In the genomic region with DNA sequence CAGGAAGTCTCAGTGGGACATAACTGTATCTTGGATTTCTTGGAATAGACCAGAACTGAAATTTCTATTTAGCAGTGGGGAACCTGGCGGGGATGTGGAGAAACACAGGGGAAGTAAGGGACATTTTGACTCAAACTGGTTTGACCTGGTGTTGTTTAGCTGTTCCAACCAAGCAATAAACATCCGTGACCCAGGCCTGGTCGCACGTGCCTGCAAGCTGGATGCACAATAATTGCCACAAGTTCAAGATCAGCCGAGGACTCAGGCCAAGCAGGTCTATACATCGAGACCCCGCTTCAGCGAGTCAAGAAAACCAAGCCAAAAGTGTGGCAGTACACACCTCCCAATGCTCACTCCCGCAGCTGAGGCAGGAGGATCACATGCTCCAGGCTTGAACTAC, we compare ENCODE assay signal across 9 mouse cellular contexts. TPM values are rescaled to one million over a fixed set of nuclear protein-coding genes. Genes with fewer than 3 reads are reported as not detected.
DNase-seq lines count a peak whose midpoint lies in the region; ATAC-seq lines count a peak whose summit lies in the region.
"Had no signal": no experiment of that assay in that cellular context is flagged by ENCODE, and none has a peak within 500 bp of the region (broad histone marks: within the 10 kb centered on the region; RNA-seq: fewer than 3 reads in every experiment).

No protein-coding gene starts in this region.

- no peak overlapping the region for H3K27ac ChIP-seq in kidney, embryonic 16.5 days (ENCODE audit: low read length)
- H3K27ac ChIP-seq in forebrain, embryonic 10.5 days = peak overlapping the region; percentile 62; the same call in 1 of the 2 replicates
- no peak overlapping the region for H3K27ac ChIP-seq in intestine, embryonic 16.5 days (ENCODE audit: low read length)
- H3K27ac ChIP-seq in neural tube, embryonic 14.5 days (ENCODE audit: low read depth, low read length) = 0 out of 2 replicates have a peak overlapping the region, but pooled peaks have one; percentile 10
- H3K27ac ChIP-seq: heart, adult 2 months had no signal

- no peaks in the 10 kb centered on the region for H3K9me3 ChIP-seq in kidney, embryonic 16.5 days (ENCODE audit: low read length)
- H3K9me3 ChIP-seq in forebrain, embryonic 10.5 days = 0 out of 2 replicates have a peak, but pooled peaks cover 5% of the 10 kb centered on the region
- no peaks in the 10 kb centered on the region for H3K9me3 ChIP-seq in intestine, embryonic 16.5 days (ENCODE audit: control insufficient read depth, low read length)
- H3K9me3 ChIP-seq in neural tube, embryonic 14.5 days (ENCODE audit: control insufficient read depth, low read length) = no peaks in the 10 kb centered on the region

- WGBS in kidney, embryonic 16.5 days = 46% methylated on average over 9 of the region's 9 CpGs
- 59% methylated on average over 9 of the region's 9 CpGs for WGBS in forebrain, embryonic 10.5 days
- WGBS in intestine, embryonic 16.5 days = 52% methylated on average over 9 of the region's 9 CpGs
- WGBS in neural tube, embryonic 14.5 days = 54% methylated on average over 9 of the region's 9 CpGs

- 0 out of 2 replicates have a peak, but pooled peaks cover 3% of the 10 kb centered on the region for H3K4me1 ChIP-seq in kidney, embryonic 16.5 days (ENCODE audit: insufficient read depth, low read length)
- H3K4me1 ChIP-seq in forebrain, embryonic 10.5 days = peaks cover 15% of the 10 kb centered on the region
- H3K4me1 ChIP-seq in intestine, embryonic 16.5 days (ENCODE audit: control insufficient read depth, insufficient read depth, low read length) = peaks cover 4% of the 10 kb centered on the region; the same call in 1 of the 2 replicates
- H3K4me1 ChIP-seq in neural tube, embryonic 14.5 days (ENCODE audit: control insufficient read depth, insufficient read depth, low read length) = no peaks in the 10 kb centered on the region; the same call in 1 of the 2 replicates

- ATAC-seq in kidney, embryonic 16.5 days (ENCODE audit: low FRiP score, low TSS enrichment) = peak; percentile 1; the same call in 1 of the 2 replicates
- no peak for ATAC-seq in intestine, embryonic 16.5 days
- no peak for ATAC-seq in neural tube, embryonic 14.5 days (ENCODE audit: low read depth)
- no peak for ATAC-seq in inflammation-experienced regulatory T-cells, adult 6 months

- peak overlapping the region; percentile 29; the same call in 1 of the 2 replicates for H3K4me2 ChIP-seq in kidney, embryonic 16.5 days (replicated peaks; ENCODE audit: low read depth, low read length)
- peak overlapping the region; percentile 36; the same call in 1 of the 2 replicates for H3K4me2 ChIP-seq in intestine, embryonic 16.5 days (ENCODE audit: low read depth, low read length)
- 0 out of 2 replicates have a peak overlapping the region, but pooled peaks have one; percentile 30 for H3K4me2 ChIP-seq in neural tube, embryonic 14.5 days (ENCODE audit: low read depth, low read length)

- no peak overlapping the region for H3K9ac ChIP-seq in kidney, embryonic 16.5 days (replicated peaks; ENCODE audit: low read length)
- peak overlapping the region; percentile 36; the same call in 1 of the 2 replicates for H3K9ac ChIP-seq in intestine, embryonic 16.5 days (ENCODE audit: low read depth, low read length)
- H3K9ac ChIP-seq in neural tube, embryonic 14.5 days (replicated peaks; ENCODE audit: low read depth, low read length) = no peak overlapping the region

- no peaks in the 10 kb centered on the region for H3K36me3 ChIP-seq in kidney, embryonic 16.5 days (ENCODE audit: insufficient read depth, low read length)
- H3K36me3 ChIP-seq in forebrain, embryonic 10.5 days (replicated peaks) = no peaks in the 10 kb centered on the region
- no peaks in the 10 kb centered on the region for H3K36me3 ChIP-seq in intestine, embryonic 16.5 days (ENCODE audit: control insufficient read depth, insufficient read depth, low read length)
- H3K36me3 ChIP-seq in neural tube, embryonic 14.5 days (ENCODE audit: control insufficient read depth, insufficient read depth, low read length) = no peaks in the 10 kb centered on the region

- DNase-seq in kidney, adult 9 months = no peak
- no peak for DNase-seq in forebrain, embryonic 10.5 days (ENCODE audit: extremely low spot score, low spot score)
- DNase-seq in right cerebral cortex, postnatal 4 days = no peak
- DNase-seq in left cerebral cortex, adult 9 months (ENCODE audit: low spot score in 2 of 2) = no peak
- DNase-seq: heart, adult 2 months had no signal

- H3K4me3 ChIP-seq in kidney, embryonic 16.5 days (ENCODE audit: low read length) = peak overlapping the region; percentile 32
- peak overlapping the region; percentile 37 for H3K4me3 ChIP-seq in forebrain, embryonic 10.5 days
- peak overlapping the region; percentile 21 for H3K4me3 ChIP-seq in intestine, embryonic 16.5 days (ENCODE audit: low read length)
- no peak overlapping the region for H3K4me3 ChIP-seq in neural tube, embryonic 14.5 days (ENCODE audit: low read depth, low read length)
- H3K4me3 ChIP-seq: heart, adult 2 months had no signal

- no peaks in the 10 kb centered on the region for H3K27me3 ChIP-seq in kidney, embryonic 16.5 days (ENCODE audit: insufficient read depth, low read length)
- H3K27me3 ChIP-seq in forebrain, embryonic 10.5 days (ENCODE audit: poor library complexity, severe bottlenecking) = peaks cover 25% of the 10 kb centered on the region
- H3K27me3 ChIP-seq in intestine, embryonic 16.5 days (replicated peaks; ENCODE audit: control insufficient read depth, insufficient read depth, low read length) = no peaks in the 10 kb centered on the region
- H3K27me3 ChIP-seq in neural tube, embryonic 14.5 days (ENCODE audit: control insufficient read depth, insufficient read depth, low read length) = no peaks in the 10 kb centered on the region

RNA-seq across cellular contexts. Expression of a gene that starts 15.5 kb away (rescaled TPM):
- polyA plus RNA-seq in kidney, embryonic 16.5 days (2015; fragmentation: Nextera tagmentation; extraction: Ambion mirVana) = 3.8 and 5.1 TPM in 2 replicates
- polyA plus RNA-seq in forebrain, embryonic 10.5 days (2016; fragmentation: Nextera tagmentation; extraction: Ambion mirVana) = 6.8 and 7.0 TPM in 2 replicates
- 1.9 and 2.7 TPM in 2 replicates for polyA plus RNA-seq in intestine, embryonic 16.5 days (2015; fragmentation: Nextera tagmentation; extraction: Ambion mirVana)
- 11.5 and 12.2 TPM in 2 replicates for polyA plus RNA-seq in neural tube, embryonic 14.5 days (2014; fragmentation: Nextera tagmentation; extraction: Ambion mirVana)
- 1 to 10 TPM in 1 of 3 experiments, under 1 TPM in 2; 0.79 to 1.3 (median 0.79) TPM for polyA plus RNA-seq in inflammation-experienced regulatory T-cells, adult 6 months (2017; shearing (Covaris generic))

RNA-seq across cellular contexts. Expression of a gene that starts 15.7 kb away (rescaled TPM):
- polyA plus RNA-seq in kidney, embryonic 16.5 days (2015; fragmentation: Nextera tagmentation; extraction: Ambion mirVana) = 0.97 and 1.2 TPM in 2 replicates
- polyA plus RNA-seq in forebrain, embryonic 10.5 days (2016; fragmentation: Nextera tagmentation; extraction: Ambion mirVana) = 0.43 and 0.71 TPM in 2 replicates
- polyA plus RNA-seq in intestine, embryonic 16.5 days (2015; fragmentation: Nextera tagmentation; extraction: Ambion mirVana) = 0.39 and 0.64 TPM in 2 replicates
- 2.4 and 3.4 TPM in 2 replicates for polyA plus RNA-seq in neural tube, embryonic 14.5 days (2014; fragmentation: Nextera tagmentation; extraction: Ambion mirVana)
- not detected for polyA plus RNA-seq in inflammation-experienced regulatory T-cells, adult 6 months (2017; shearing (Covaris generic))

RNA-seq across cellular contexts. Expression of a gene that starts 23.8 kb away (rescaled TPM):
- 4.8 and 5.4 TPM in 2 replicates for polyA plus RNA-seq in kidney, embryonic 16.5 days (2015; fragmentation: Nextera tagmentation; extraction: Ambion mirVana)
- 0.27 and 0.54 TPM in 2 replicates for polyA plus RNA-seq in forebrain, embryonic 10.5 days (2016; fragmentation: Nextera tagmentation; extraction: Ambion mirVana)
- polyA plus RNA-seq in intestine, embryonic 16.5 days (2015; fragmentation: Nextera tagmentation; extraction: Ambion mirVana) = 28.2 and 37.2 TPM in 2 replicates
- 0.09 and 2.5 TPM in 2 replicates for polyA plus RNA-seq in neural tube, embryonic 14.5 days (2014; fragmentation: Nextera tagmentation; extraction: Ambion mirVana)
- not detected for polyA plus RNA-seq in inflammation-experienced regulatory T-cells, adult 6 months (2017; shearing (Covaris generic))

RNA-seq across cellular contexts. Expression of a gene that starts 27.4 kb away (rescaled TPM):
- polyA plus RNA-seq in kidney, embryonic 16.5 days (2015; fragmentation: Nextera tagmentation; extraction: Ambion mirVana) = 266 and 277 TPM in 2 replicates
- polyA plus RNA-seq in forebrain, embryonic 10.5 days (2016; fragmentation: Nextera tagmentation; extraction: Ambion mirVana) = 343 and 346 TPM in 2 replicates
- 133 and 144 TPM in 2 replicates for polyA plus RNA-seq in intestine, embryonic 16.5 days (2015; fragmentation: Nextera tagmentation; extraction: Ambion mirVana)
- 162 and 166 TPM in 2 replicates for polyA plus RNA-seq in neural tube, embryonic 14.5 days (2014; fragmentation: Nextera tagmentation; extraction: Ambion mirVana)
- 10 to 100 TPM; 19.2 to 30.4 (median 25.9) TPM for polyA plus RNA-seq in inflammation-experienced regulatory T-cells, adult 6 months (2017; shearing (Covaris generic))

RNA-seq across cellular contexts. Expression of a gene that starts 34.6 kb away (rescaled TPM):
- 840 and 906 TPM in 2 replicates for polyA plus RNA-seq in kidney, embryonic 16.5 days (2015; fragmentation: Nextera tagmentation; extraction: Ambion mirVana)
- 625 and 631 TPM in 2 replicates for polyA plus RNA-seq in forebrain, embryonic 10.5 days (2016; fragmentation: Nextera tagmentation; extraction: Ambion mirVana)
- polyA plus RNA-seq in intestine, embryonic 16.5 days (2015; fragmentation: Nextera tagmentation; extraction: Ambion mirVana) = 1,179 and 1,252 TPM in 2 replicates
- 674 and 791 TPM in 2 replicates for polyA plus RNA-seq in neural tube, embryonic 14.5 days (2014; fragmentation: Nextera tagmentation; extraction: Ambion mirVana)
- polyA plus RNA-seq in inflammation-experienced regulatory T-cells, adult 6 months (2017; shearing (Covaris generic)) = 100 to 1,000 TPM; 289 to 335 (median 330) TPM

Comparison
In these comparisons a context has a peak if more than half of its experiments do, and no peak if none do; other contexts are left out.
1. H3K27ac ChIP-seq: peak in forebrain, embryonic 10.5 days (single experiment) and neural tube, embryonic 14.5 days (single experiment); none in kidney, embryonic 16.5 days (single experiment) and intestine, embryonic 16.5 days (single experiment).
2. Peak in every context shown above with its lines, with median percentiles within 50 percentile points of each other: H3K4me2 ChIP-seq.